Mouse (Mus musculus) stomach, embryonic 15.5 days (tissue): ENCODE measurements around the gene Exoc6b. TPM values are rescaled to one million over a fixed set of nuclear protein-coding genes. Genes with fewer than 3 reads are reported as not detected.
A peak's percentile ranks its signal among the peaks of the same experiment; 100 is the strongest.

Experiments used
- ATAC-seq: fragments of 200-750 bp; cut with Nextera tagmentation; 2 replicates; pipeline ENCODE4 v1.8.0; 2017; ENCODE audit warnings: low read depth, moderate number of reproducible peaks, moderate TSS enrichment; ENCODE audit not compliant: insufficient read depth, low FRiP score
- H3K27ac ChIP-seq: fragments of 300-500 bp; sonication (generic); 2 replicates; pipeline ENCODE4 v1.5.1; 2015; ENCODE audit warnings: mild to moderate bottlenecking, inconsistent platforms
- H3K27me3 ChIP-seq: fragments of 300-500 bp; sonication (generic); replicated peaks from 2 replicates; pipeline ENCODE4 v1.6.1; 2015; ENCODE audit warnings: inconsistent platforms
- H3K36me3 ChIP-seq: fragments of 300-500 bp; sonication (generic); 2 replicates; pipeline ENCODE4 v1.6.1; 2015; ENCODE audit warnings: inconsistent platforms
- H3K4me1 ChIP-seq: fragments of 300-500 bp; sonication (generic); 2 replicates; pipeline ENCODE4 v1.6.1; 2015; ENCODE audit warnings: inconsistent platforms
- H3K4me2 ChIP-seq: fragments of 300-500 bp; sonication (generic); 2 replicates; pipeline ENCODE4 v1.6.1; 2015; ENCODE audit warnings: mild to moderate bottlenecking, inconsistent platforms
- H3K4me3 ChIP-seq: fragments of 300-500 bp; sonication (generic); replicated peaks from 2 replicates; pipeline ENCODE4 v1.5.1; 2015; ENCODE audit warnings: inconsistent platforms
- H3K9ac ChIP-seq: fragments of 300-500 bp; sonication (generic); 2 replicates; pipeline ENCODE4 v1.6.1; 2015; ENCODE audit warnings: inconsistent platforms
- H3K9me3 ChIP-seq: fragments of 300-500 bp; sonication (generic); 2 replicates; pipeline ENCODE4 v1.6.1; 2016; ENCODE audit warnings: inconsistent platforms
- WGBS: fragments of 180-500 bp; shearing (Covaris S2); methylation state at CpG from one replicate; pipeline ENCODE4 v1.1.7; 2015; 5-methylcytosine and 5-hydroxymethylcytosine counted together
- polyA plus RNA-seq: library from polyadenylated mRNA; unstranded; fragments of >200 nt; fragmentation: Nextera tagmentation; extraction: Ambion mirVana; gene quantifications from 2 replicates; pipeline ENCODE4 v1.2.1, GENCODE M21; 2015

The Exoc6b gene
- polyA plus RNA-seq, 1 experiment from 2014 or later, result 27.8 TPM

DNA sequence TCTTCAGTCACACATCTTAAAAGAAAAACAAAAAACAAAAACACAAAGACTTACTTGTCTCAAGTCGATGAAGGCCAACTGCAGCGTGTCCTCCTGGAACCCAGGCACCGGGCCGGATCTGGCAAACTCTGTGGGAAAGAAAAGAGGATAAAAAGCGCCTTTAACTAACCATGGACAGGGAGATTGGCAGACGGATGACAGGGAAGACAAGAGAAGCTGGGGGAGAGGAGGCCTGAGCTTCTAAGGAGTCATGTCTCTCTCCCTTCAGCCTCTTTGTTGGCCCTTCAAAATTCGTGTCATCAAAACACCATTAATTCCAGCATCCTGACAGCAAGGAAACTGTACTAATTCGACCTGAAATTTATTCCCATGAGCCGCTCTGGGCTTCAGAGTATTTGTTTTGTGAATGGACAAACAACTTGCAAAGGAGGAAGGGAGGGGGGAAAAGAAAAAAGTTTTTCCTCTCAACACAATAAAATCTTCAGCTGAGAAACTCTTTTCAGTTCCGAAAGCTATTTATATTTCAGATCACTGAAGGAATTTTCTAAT, 322.4 kb downstream of the Exoc6b start:
- no peak overlapping the region for H3K4me3 ChIP-seq
- ATAC-seq, result no peak
- WGBS, result 67% methylated on average over 10 of the region's 10 CpGs
- H3K9me3 ChIP-seq, result no peaks in the 10 kb centered on the region
- H3K27ac ChIP-seq, result no peak overlapping the region
- H3K9ac ChIP-seq, result no peak overlapping the region
- H3K27me3 ChIP-seq, result no peaks in the 10 kb centered on the region
- no peaks in the 10 kb centered on the region for H3K4me1 ChIP-seq
- no peaks in the 10 kb centered on the region for H3K36me3 ChIP-seq
- no peak overlapping the region for H3K4me2 ChIP-seq

DNA sequence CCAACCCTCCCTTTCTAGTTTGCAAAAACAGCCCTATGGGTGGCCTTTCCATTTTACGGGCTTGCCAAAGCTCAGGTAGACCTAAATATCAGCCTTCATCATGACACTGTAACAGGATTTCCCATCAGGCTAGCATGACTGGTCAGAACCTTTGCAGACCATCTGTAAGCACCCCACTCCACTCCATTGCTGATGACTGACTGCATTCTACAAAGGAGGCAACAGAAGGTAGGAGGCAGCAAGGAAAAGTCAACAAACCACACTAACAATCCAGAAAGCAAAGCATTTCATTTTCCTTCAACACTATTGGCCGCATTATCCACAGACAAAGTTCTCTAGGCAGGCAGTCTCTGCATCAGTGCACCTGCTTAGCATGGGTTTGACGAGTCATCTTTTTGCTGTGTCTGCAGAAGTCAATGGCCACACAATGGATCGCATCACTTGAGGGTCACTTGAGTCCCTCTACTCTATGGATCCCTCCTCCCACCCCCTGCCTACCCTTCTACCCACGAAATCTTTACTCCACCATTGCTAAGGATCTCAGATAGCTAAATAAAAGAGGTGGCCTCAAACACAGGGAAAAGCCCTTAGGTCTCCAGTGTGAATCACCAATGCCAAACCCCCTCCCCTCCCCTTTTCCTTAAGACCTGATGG, 323.0 kb downstream of the Exoc6b start:
- H3K4me2 ChIP-seq, result no peak overlapping the region
- no peaks in the 10 kb centered on the region for H3K27me3 ChIP-seq
- 87% methylated on average over 5 of the region's 5 CpGs for WGBS
- H3K27ac ChIP-seq, result no peak overlapping the region
- H3K36me3 ChIP-seq, result no peaks in the 10 kb centered on the region
- H3K9me3 ChIP-seq, result no peaks in the 10 kb centered on the region
- no peak overlapping the region for H3K9ac ChIP-seq
- no peaks in the 10 kb centered on the region for H3K4me1 ChIP-seq
- ATAC-seq, result no peak
- H3K4me3 ChIP-seq, result no peak overlapping the region

GRCm38 (mm10) chr6:84745570-84745969, 323.7 kb downstream of the Exoc6b start:
- no peaks in the 10 kb centered on the region for H3K27me3 ChIP-seq
- no peak for ATAC-seq
- no peak overlapping the region for H3K4me3 ChIP-seq
- H3K36me3 ChIP-seq, result no peaks in the 10 kb centered on the region
- WGBS, result 81% methylated on average over 7 of the region's 7 CpGs
- H3K27ac ChIP-seq, result no peak overlapping the region
- H3K9me3 ChIP-seq, result no peaks in the 10 kb centered on the region
- no peak overlapping the region for H3K4me2 ChIP-seq
- no peak overlapping the region for H3K9ac ChIP-seq
- H3K4me1 ChIP-seq, result no peaks in the 10 kb centered on the region

DNA sequence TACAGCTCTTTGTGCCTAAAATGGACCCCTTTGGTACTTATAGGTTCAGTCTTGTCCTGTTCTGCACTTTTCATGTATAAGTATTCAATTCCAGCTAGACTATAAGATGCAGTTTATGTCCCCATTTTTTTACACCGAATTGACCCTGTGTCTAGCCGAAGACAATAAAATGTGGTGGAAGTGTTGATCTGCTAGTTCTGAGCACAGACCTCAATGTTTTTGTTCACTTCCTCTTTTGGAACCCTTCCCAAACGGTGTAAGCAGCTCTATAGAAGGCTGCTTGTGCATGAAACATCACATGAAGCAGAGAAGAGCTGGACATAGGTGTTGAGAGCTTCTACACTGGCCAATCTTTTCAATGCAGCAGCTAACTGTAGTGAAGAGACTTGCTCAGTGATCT, 327.1 kb downstream of the Exoc6b start:
- WGBS, result 71% methylated on average over 3 of the region's 3 CpGs
- no peaks in the 10 kb centered on the region for H3K27me3 ChIP-seq
- H3K4me3 ChIP-seq, result no peak overlapping the region
- no peak overlapping the region for H3K9ac ChIP-seq
- H3K27ac ChIP-seq, result no peak overlapping the region
- H3K9me3 ChIP-seq, result no peaks in the 10 kb centered on the region
- no peak for ATAC-seq
- H3K36me3 ChIP-seq, result no peaks in the 10 kb centered on the region
- no peak overlapping the region for H3K4me2 ChIP-seq
- H3K4me1 ChIP-seq, result no peaks in the 10 kb centered on the region

DNA sequence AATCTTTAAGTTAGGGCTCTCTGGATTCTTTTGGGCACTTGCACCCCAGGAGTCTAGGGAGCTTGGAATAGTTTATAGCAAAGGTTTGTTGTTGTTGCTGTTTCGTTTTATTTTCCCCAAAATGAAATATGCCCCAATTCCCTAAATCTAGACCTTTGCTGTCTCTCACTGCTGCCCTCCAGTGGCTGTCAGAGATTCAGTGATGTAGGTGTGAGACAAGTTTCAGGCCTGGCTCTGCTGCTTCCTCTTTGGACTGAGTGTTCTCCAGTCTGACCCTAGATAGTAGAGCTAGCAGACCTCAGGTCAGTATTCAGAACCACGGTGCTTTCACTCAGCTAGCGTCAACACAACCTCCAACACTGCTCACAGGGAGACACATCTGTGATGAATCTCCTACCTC, 332.4 kb downstream of the Exoc6b start:
- no peaks in the 10 kb centered on the region for H3K27me3 ChIP-seq
- H3K4me2 ChIP-seq, result no peak overlapping the region
- H3K9ac ChIP-seq, result no peak overlapping the region
- H3K9me3 ChIP-seq, result no peaks in the 10 kb centered on the region
- H3K4me1 ChIP-seq, result no peaks in the 10 kb centered on the region
- WGBS, result 54% methylated on average over 3 of the region's 3 CpGs
- ATAC-seq, result no peak
- H3K36me3 ChIP-seq, result no peaks in the 10 kb centered on the region
- H3K4me3 ChIP-seq, result no peak overlapping the region
- no peak overlapping the region for H3K27ac ChIP-seq

GRCm38 (mm10) chr6:84726876-84727275, 342.4 kb downstream of the Exoc6b start:
- no peak for ATAC-seq
- Histone ChIP-seq H3K4me2 (no peak overlapping the region), H3K27ac (no peak overlapping the region), H3K4me1 (no peaks in the 10 kb centered on the region), H3K9ac (no peak overlapping the region), H3K36me3 (no peaks in the 10 kb centered on the region), H3K9me3 (no peaks in the 10 kb centered on the region), H3K4me3 (no peak overlapping the region), H3K27me3 (no peaks in the 10 kb centered on the region)

- no peaks in the 10 kb centered on the region for H3K9me3 ChIP-seq
- no peaks in the 10 kb centered on the region for H3K27me3 ChIP-seq
- WGBS, result 92% methylated on average over 11 of the region's 11 CpGs
- no peak overlapping the region for H3K4me2 ChIP-seq
- no peaks in the 10 kb centered on the region for H3K36me3 ChIP-seq
- H3K27ac ChIP-seq, result no peak overlapping the region
- H3K9ac ChIP-seq, result no peak overlapping the region
- H3K4me1 ChIP-seq, result no peaks in the 10 kb centered on the region
- H3K4me3 ChIP-seq, result no peak overlapping the region
- ATAC-seq, result no peak
Observed at GRCm38 (mm10) chr6:84713171-84713570, 356.1 kb downstream of the Exoc6b start.

DNA sequence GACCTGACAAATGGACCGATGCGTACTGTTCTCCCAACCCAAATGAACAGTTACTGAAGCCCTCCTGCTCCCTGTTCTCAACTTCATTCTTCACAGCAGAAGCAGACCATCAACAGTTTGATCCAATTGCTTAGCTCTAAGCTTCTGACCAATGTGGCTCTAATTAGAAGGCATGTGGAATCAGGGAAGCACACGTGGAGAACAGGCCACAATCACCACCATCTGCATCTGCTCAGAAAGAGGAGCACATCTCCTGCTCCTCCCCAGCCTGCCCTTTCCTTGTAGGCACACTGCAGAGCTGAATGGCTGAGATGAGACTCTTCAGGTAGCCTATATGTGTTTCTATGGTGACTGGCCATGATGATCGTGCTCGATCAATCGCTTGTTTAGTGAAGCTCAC, 358.5 kb downstream of the Exoc6b start:
- Histone ChIP-seq H3K27me3 (no peaks in the 10 kb centered on the region), H3K36me3 (no peaks in the 10 kb centered on the region), H3K4me3 (no peak overlapping the region), H3K4me2 (no peak overlapping the region), H3K4me1 (no peaks in the 10 kb centered on the region), H3K27ac (no peak overlapping the region), H3K9me3 (no peaks in the 10 kb centered on the region), H3K9ac (no peak overlapping the region)
- no peak for ATAC-seq
- WGBS, result 69% methylated on average over 6 of the region's 6 CpGs

DNA sequence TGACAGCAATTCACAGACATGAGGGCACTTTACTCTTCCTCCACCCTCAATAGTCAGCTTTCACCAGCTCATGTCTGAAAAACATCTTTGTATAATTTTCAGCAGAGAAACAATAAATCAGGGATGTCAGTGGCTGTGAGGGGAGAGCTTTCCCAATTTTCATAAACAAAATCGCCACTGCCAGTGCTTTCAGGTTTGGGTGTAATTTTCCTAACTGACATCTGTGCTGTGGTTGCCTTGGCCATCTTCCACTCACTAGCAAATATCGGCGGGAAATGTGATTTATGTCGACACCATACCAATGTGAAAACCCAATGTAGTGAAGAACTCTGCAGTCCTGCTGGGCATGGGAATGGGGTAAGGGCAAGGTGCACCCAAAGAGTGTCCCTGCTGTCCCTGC, 360.7 kb downstream of the Exoc6b start:
- no peaks in the 10 kb centered on the region for H3K36me3 ChIP-seq
- no peak overlapping the region for H3K27ac ChIP-seq
- H3K27me3 ChIP-seq, result no peaks in the 10 kb centered on the region
- WGBS, result 47% methylated on average over 4 of the region's 4 CpGs
- no peak overlapping the region for H3K4me3 ChIP-seq
- ATAC-seq, result no peak
- no peak overlapping the region for H3K9ac ChIP-seq
- H3K9me3 ChIP-seq, result no peaks in the 10 kb centered on the region
- H3K4me1 ChIP-seq, result no peaks in the 10 kb centered on the region
- H3K4me2 ChIP-seq, result no peak overlapping the region

DNA sequence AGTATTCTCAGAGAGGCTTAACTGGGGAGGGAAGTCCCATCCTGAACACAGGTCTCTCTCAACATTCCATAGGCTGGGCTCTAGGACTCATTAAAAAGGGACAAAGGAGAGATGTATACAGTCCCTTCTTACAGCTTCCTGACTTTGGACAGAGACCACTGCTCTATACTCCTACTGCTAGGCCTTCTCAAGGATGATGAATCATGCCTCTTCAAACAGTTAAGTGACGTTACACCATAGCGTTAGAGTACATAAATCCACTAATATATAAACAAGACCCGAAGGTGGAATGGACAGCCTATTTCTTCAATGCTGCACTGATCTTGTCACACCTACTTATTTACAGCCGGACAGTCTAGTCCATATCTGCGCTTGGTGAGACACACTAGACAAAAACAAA, 369.7 kb downstream of the Exoc6b start:
- ATAC-seq, result no peak
- Histone ChIP-seq H3K36me3 (no peaks in the 10 kb centered on the region), H3K4me3 (no peak overlapping the region), H3K27ac (no peak overlapping the region), H3K27me3 (no peaks in the 10 kb centered on the region), H3K4me1 (peaks cover 16% of the 10 kb centered on the region), H3K9ac (no peak overlapping the region), H3K9me3 (no peaks in the 10 kb centered on the region), H3K4me2 (no peak overlapping the region)
- 47% methylated on average over 5 of the region's 5 CpGs for WGBS

- peak overlapping the region; percentile 71 for H3K27ac ChIP-seq
- ATAC-seq, result no peak
- H3K27me3 ChIP-seq, result no peaks in the 10 kb centered on the region
- no peak overlapping the region for H3K9ac ChIP-seq
- no peak overlapping the region for H3K4me2 ChIP-seq
- 14% methylated on average over 1 of the region's 1 CpGs for WGBS
- H3K4me3 ChIP-seq, result no peak overlapping the region
- H3K9me3 ChIP-seq, result no peaks in the 10 kb centered on the region
- peaks cover 16% of the 10 kb centered on the region for H3K4me1 ChIP-seq
- no peaks in the 10 kb centered on the region for H3K36me3 ChIP-seq
Observed at GRCm38 (mm10) chr6:84698288-84698673, 371.0 kb downstream of the Exoc6b start.

DNA sequence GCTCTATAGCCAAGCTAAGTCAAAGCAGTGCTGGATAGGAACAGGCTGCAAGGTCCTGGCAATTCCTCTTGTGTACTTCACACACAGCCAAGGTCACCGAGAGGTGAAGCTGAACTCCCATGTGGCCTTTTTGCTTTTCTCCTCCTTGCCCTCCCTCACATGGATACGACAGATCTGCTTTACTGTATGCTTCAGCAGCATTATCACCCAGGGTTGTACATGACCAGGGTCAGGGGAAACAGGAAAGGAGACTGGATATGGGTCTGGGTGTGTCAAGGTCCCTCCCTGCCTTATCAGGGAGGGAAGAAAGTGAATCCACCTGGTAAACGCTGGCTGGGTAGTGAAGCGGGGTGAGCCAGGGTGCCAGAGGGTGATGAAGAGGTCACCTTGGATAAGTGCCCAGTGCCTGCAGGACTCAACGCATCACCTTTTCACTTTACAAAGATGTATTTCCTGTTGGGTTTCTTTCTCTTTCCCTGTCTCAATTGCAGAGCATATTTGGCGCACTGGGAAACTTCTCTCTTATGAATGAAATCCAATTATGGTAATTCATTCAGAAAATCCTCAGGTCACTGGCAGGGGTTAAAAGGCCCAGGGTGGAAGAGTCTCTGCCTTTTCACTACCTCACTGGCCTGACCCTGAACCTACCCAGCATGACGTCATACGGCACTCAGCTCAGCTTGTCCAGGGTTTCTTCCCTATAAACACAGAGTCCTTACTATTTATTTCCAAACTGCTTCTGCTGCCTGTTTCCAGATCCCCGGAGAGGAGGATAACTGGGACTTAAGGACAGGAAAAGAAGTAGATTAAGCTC, 371.6 kb downstream of the Exoc6b start:
- 0 out of 2 replicates have a peak overlapping the region, but pooled peaks have one; percentile 8 for H3K4me2 ChIP-seq
- ATAC-seq, result peak; percentile 80
- H3K27me3 ChIP-seq, result no peaks in the 10 kb centered on the region
- WGBS, result 21% methylated on average over 9 of the region's 9 CpGs
- H3K4me1 ChIP-seq, result peaks cover 16% of the 10 kb centered on the region
- no peak overlapping the region for H3K9ac ChIP-seq
- no peak overlapping the region for H3K4me3 ChIP-seq
- no peaks in the 10 kb centered on the region for H3K9me3 ChIP-seq
- H3K36me3 ChIP-seq, result no peaks in the 10 kb centered on the region
- peak overlapping the region; percentile 71 for H3K27ac ChIP-seq
